Mouse (Mus musculus): ENCODE data around the gene Plcb2.

Gene Plcb2

DNA sequence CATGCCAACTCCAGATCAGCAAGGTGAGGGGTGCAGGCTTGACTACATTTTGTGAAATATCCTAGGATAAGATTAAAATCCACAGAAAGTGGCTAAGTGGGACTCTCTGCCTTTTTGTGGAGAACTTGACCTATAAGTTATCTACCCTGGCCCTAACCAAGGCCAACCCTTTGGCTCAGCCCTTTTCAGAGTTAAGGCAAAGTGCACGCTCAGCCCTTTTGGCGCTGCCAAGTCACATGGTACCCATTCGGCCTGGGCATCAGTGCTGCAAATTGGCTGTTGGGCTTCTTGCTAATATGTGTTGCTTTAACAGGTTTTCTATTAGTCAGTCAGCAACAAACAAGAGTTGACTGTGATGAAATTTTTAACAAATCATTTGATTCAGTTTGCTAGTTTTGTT, 40.4 kb downstream of the Plcb2 start:
- in situ Hi-C loops (cut with MseI, MboI): loop anchor here in 1 of 2 experiments (5.0 kb wide), 1 partner anchor 50 kb away; no protein-coding TSS in a partner anchor

DNA sequence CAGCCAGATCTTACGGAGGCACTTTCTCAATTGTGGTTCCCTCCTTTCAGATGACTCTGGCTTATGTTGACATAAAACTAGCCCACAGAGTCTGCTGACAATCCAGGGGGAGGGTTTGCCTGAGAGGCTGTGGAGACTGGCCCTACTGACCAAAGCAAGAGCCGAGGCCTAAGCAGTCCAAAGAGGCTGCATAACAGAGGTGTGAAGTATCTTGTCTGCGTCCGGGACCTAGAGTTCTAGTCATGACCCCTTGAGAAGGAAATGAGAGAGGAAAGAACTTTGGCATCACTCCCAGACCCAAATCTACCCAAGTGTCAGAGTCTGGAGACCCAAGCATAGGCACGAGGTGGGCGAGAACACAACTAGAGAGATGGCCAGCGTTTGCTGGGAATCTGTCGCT, 41.5 kb downstream of the Plcb2 start:
- in situ Hi-C loops (cut with MseI, MboI): loop anchor here in 1 of 2 experiments (5.0 kb wide), 1 partner anchor 49 kb away; no protein-coding TSS in a partner anchor

DNA sequence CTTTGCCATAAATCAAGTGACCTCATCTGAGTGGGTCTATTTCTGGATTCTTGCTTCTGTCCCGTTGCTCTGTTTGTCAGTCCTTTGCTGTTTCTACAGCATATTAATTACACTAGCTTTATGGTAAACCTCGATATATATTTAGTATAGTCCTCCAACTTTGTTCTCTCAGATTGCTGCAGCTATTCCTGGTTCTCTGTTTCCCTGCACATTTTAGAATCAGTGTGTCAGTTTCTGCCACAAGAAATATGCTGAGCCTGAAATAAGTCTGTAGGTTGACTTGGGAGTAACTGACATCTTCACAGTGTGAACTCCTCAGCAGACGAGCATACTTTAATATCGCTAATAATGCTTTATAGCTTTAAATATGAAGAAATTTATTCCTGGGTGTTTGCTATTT, 43.1 kb downstream of the Plcb2 start:
- in situ Hi-C loops (cut with MseI, MboI): loop anchor here in 1 of 2 experiments (5.0 kb wide), 1 partner anchor 48 kb away; no protein-coding TSS in a partner anchor

DNA sequence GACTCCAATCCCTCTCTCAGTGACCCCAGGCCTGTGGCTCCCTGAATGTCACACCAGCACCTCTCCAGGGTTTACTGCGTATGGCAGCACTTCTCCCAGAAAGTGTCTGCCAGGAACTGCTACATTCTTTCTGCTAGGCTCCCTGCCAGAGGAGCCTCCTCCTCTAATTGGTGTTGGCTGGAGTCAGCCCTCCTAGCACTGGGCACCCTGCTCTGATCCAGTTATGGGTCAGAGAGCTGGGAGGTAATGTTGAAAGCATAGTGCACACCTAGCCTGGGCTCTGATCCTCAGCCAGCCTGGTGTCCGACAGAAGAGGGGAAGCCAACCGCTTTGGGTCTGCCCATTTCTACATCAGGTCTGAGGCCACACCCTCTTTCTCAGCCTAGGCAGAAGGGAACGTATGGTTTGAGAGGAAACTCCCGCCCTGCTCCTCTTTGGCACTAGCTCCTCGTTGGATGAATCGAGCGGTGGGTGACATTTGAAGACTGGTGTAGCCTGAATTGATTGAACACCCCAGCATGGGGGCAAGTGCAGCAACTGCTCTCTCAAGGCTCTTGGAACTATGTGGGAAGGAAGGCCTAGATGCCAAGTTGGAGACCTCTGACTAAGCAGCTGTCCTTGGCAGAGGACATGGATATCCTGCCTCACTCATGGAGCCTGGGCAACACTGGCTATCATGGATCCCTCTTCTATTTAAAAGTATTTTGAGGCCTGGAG, 45.5 kb downstream of the Plcb2 start:
- in situ Hi-C loops (cut with MseI, MboI): no loop called here

DNA sequence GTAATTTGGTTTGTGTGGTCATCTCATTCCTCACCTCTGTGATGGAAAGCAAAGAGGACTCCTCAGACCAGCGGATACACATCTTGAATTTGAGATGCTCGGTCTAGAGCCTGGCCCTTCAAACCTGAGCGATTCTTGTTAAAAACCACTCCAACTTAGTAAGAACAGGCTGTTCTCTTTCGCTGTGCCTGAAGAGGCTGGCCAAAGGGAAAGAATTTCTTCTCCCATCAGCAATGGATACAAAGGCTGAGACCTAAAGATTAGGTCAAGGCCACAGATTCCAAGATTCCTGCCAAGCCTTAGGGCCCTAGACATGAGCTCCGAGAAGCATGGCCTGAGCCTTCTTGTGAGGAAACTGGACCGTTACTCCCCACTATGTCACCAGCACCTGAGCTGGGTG, 47.3 kb downstream of the Plcb2 start:
- in situ Hi-C loops (cut with MseI, MboI): no loop called here

DNA sequence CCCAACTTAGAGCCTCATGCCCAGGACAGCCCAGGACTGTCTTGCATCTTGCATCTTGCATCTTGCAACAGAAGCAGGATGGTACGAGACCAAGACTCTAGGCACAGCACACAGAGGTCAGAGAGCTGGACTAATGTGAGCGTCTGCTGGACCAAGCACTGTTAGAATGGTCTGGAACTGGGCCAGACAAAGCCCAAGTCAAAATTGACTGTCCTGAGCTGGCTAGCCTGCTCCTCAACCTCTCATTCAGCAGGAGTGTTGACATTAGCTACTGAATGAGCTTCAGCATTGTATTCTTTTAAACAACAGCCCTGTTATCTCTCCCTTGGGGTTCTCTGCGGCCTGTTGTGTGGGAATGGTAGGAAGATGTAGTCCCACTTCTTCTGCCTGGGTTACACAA, 48.7 kb downstream of the Plcb2 start:
- in situ Hi-C loops (cut with MseI, MboI): no loop called here

DNA sequence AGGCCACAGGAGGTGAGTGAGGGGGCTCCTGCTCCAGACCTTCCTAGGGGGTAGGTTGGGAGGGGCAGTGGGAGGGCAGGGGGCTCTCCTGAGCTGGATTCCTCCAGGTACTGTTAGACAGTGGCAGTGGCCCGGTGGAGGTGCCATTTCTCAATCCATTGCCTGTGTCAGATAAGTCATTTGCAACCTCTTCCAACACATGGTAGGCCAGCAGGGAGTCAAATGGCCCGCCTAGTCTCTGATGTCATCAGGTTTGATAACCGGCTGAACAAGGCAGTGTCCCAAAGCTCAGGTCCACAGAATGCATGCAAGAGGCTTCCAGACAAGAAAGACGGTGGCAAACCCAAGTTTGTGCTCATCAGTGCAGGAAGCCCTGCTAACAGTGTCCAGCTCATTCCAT, 50.4 kb downstream of the Plcb2 start:
- in situ Hi-C loops (cut with MseI, MboI): no loop called here

DNA sequence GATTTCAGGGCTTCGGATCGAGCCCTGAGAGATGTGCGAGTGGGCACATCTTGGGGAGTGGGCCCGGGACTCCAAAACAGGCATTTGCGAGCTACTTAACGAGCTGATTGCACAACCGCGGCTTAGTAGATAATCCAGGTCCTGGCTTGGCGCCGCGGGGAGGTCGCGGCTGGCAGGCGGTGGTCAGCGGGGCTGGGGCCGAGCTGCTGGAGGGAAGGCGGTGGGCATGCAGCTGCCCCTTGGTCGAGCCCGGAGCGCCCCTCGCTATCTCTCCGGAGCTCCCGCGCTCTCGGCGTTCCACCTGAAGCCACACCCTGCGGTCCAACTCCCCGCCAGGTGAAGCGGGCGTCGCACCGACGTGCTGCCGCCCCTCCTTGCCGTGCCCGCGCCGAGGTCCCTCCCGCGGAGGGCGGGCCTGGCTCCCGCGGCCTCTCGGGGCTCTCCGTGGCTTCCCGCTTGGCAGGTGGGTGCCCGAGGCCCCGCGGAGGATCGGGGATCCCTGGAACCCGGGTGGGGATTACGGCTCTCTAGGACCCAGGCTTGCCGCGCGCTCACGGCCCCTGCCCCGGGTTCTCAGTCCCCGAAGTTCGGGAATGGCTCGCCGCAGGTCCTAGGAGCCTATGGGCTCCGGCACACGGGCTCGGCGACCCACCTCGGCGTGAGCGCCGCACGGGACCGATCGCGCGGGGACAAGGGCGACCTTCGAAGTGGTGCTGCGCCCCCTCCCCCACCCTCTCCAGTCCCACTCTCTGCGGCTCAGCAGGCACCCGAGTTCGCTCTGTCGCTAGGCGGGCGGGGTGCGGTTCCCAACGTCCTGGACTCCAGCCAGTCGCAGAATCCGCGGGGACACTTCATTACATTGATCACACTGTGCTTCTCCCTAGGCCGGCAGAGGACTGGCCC, 51.1 kb downstream of the Plcb2 start:
- in situ Hi-C loops (cut with MseI, MboI): no loop called here

DNA sequence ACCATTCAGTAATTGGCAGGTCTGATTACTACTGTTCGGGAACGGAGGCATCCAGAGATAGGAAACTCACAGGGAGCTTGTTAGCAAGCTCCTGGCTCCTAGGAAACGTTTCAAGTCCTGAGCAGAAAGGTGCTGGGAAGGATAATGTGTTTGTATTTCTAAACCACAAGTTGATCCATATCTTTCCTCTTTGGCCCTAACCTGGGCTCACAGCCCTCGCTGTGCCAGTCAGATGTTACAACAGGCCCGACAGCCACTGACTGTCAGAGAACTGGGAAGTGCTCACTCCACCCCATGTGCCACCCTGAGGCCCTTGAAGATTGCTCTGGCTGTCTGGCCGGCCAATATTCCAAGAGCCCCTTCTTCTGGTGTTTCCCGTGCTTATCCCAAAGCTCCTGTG, 53.7 kb downstream of the Plcb2 start:
- in situ Hi-C loops (cut with MseI, MboI): no loop called here

DNA sequence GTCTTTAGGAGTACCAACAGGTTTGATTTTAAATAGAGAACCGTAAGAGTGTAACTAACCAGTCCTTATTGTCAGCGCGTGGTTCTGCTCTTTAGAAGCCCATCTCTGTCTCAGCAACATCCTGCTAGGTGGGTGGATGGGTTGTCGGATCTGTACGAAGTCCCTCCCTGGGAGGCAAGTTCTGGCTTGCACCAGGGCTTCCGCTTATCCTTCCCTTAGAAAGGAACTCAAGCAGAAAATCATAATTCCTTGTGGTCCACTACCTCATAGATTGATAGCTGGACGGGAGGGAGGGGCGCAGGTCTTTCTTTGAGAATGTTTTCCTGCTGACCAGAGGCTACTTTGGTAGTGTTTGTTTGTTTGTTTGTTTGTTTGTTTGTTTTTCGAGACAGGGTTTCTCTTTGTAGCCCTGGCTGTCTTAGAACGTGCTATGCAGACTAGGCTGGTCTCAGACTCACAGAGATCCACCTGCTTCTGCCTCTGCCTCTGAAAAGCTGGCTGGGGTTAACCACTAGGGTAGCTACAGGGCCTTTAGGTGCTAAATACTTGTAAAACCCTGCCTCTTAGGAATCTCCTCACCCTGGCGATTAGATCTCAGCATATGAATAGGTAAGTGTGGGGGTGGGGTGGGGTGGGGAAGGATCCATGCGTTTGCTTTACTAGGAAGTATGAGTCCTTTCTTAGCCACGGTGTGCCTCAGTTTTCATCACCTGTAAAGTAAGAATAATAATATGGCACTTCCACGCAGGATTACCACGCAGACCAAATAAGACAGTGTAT, 54.4 kb downstream of the Plcb2 start:
- in situ Hi-C loops (cut with MseI, MboI): no loop called here

DNA sequence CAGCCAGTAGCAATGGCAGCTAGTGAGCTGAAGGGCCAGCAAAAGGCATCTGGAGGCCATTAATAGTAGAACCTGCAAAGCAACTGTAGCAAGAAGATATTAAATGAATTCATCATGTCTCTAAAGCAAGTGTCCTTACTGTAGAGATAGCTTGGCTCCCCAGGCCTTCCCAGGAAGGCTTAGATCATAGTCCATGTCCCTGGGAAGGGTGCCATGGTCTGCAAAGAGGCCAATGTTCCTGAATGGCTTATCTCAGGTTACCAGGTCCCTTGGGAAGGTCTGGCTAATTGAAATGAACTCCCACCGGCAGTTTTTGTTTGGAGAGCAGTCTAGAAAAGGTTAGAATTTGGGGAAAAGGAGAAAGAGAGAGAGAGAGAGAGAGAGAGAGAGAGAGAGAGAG, 56.5 kb downstream of the Plcb2 start:
- in situ Hi-C loops (cut with MseI, MboI): no loop called here

DNA sequence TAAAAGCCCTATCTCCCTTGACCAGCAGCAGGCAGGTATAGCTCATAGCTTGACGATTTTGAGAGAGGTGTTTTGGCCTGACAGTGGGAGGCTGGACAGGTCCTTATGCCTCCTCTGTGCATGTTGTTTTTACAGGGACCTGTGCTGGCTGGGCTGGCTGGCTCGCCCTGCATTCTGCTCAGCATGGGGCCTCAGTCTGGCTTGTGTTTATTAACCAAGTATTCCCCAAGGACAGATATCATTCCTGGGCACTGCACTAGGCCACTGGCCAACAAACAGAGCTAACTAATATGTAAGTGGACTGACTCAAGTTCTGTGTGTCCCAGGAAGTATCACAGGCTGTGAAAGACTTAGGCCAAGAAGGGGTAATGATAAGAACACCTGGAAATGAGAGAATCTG, 58.5 kb downstream of the Plcb2 start:
- in situ Hi-C loops (cut with MseI, MboI): no loop called here

DNA sequence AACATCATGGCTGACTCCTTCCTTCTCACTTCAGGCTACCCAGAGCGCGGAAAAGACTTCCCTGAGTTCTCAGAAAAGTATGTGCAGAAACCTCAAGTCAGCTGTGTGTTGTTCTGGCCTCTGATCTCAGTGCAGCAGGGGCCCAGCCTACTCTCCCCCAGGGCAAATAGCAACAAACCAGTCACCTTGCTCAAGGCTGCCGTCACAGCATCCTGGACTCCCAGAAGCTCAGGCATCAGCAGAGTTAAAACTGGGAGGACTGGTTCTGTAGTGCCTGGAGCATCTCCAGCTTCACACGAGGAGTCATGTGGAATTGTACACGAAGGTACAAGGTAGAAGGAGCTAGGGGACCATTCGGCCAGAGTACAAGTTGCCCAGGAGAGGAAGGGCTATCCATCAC, 59.0 kb downstream of the Plcb2 start:
- in situ Hi-C loops (cut with MseI, MboI): no loop called here

DNA sequence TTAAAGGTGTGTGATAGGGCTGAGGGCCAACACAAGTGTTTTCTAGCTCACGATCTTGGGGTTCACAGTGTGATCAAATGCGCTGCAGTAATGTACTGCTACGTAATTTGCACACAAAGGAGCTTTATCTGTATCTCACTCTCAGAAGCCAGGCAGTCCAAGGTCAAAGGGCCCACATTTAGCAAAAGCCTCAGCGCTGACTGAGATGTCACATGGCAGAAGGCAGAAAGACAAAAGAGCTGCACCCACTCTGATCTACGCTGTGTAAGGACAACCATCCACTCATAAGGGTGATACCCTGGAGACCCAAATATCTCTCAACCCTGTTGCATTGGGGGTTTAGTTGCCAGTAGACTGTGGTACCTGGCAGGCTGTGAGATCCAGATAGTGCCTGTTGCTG, 61.1 kb downstream of the Plcb2 start:
- in situ Hi-C loops (cut with MseI, MboI): no loop called here

DNA sequence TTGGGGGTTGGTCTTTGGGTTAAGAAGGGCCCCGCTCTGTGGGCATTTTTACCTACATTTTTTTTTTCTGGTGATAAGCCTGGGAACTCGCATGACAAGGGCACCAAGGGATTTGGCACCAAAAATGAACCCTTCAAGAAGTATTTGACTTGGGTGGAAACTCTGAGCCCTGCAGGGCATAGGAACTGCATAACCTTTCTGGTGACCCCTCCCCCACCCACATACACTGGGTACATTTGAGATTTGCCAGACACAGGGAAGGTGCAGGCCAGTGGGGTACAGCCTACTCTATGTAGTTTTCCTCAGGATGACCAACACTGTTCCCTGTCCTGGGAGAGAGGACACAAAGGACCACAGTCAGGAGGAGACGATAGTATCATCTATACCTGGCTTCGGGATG, 62.6 kb downstream of the Plcb2 start:
- in situ Hi-C loops (cut with MseI, MboI): no loop called here

DNA sequence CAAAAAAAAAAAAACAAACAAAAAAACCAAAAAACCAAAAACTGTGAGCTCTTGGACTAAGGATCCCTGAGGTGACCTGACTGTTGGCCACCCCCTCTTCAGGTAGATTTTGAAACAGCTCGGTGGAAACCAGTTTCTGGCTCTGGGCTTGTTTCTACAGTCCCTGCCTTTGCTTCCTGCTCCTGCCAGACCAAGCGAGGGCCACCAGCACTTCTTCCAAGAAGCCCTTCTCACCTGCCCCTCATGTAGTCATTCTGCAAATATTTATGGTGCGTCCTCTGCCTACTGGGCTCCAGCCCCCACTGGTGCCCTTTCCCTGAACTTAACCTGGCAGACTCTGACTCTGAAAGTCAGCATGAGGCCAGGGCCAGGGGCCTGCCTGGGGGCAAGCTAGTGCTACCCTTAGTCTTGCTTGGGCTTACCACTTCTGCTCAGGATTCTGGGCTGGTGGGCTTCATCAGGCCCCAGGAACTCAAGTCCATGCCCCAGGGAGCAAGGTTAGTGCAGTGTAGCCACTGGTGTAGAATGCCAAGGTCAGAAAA, 63.2 kb downstream of the Plcb2 start:
- in situ Hi-C loops (cut with MseI, MboI): no loop called here

DNA sequence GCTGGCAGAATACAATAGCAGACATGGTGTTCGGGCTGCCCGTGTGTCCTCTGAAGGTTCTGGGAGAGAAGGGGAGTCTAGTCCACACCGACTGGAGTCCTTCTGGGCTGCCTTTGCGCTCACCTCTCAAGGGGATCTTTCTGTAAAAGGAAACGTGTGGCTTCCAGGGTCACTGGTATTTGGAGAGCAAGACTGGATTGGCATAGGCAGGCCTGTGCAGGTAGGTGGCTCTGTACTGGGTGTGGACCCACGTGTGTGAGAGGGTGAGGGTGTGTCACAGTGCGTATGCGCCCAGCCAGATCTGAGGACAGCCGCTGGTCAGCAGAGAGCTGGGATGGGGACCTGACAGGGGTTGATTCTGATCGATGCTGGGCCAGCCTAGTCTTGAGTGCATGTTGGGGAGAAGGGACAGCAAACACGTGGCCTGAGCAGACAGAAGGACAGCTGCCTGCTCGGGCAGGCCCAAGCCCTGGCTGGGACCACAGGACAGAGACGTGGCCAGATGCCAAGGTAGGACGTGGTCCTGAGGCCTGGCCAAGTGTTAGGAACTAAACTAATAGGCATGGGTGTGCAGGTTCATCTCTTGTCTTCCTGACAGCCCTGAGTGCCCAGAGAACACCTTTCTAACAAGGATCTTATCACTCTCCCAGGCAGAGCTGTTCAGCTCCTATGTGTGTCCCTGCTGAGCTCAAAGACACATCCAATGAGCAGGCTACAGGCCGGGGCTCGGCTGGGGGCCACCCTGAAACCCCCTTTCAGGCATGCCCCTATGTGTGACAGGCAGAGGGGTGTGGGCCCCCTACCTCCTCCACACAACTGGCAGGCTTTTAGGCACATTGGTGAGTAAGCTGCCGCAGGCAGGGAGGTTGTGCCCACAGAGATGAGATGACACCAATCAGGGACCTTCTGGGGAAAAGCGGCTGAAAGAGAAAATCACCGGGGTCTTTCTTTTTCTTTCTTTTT, 64.2 kb downstream of the Plcb2 start:
- in situ Hi-C loops (cut with MseI, MboI): no loop called here

DNA sequence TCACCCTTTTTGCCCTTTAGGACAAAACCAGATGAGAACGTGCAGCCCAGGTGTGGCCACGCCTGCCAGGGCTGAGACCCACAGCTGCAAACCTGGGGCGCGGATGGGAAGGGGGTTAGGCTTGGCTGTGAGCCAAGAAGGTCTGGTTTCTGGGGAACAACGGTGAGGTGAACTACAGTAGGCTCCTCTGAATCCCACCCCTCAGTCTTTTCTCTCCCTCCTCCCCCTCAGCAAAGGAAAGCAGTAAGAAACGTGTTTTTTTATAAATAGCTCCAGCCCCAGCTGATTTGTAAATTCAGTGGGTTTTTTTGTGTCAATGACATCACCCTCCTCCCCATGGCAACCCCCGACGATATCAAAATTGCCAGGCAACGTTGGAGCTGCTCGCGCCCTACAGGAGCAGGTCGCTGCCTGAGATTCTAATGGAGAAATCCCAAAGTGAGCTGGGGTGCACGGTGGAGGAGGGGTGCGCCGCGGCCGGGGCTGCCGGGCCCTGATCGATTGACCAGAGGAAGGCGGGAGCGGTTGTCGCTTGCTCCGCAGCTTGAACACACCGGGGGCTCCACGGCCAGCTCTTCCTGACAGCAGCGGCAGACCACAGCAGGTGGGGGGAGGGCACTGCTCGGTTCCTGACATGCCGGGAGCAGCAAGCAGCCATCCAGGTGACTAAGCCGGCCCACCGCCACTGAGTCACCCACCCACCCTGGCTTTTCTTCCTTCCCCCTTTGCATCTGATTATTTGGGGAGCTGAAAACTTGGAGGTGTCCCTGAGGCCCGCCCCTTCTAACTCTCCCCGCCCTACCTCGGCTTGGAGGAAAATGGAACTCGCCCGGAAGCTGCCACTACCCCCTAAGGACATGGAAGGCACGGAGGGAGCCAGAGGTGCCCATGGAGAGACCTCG, 65.1 kb downstream of the Plcb2 start, which contains the start of gene Pak6:
Gene Pak6, plus strand, starts transcription at position 402 of the 902 bp plus-strand sequence.
- in situ Hi-C loops (cut with MseI, MboI): no loop called here

DNA sequence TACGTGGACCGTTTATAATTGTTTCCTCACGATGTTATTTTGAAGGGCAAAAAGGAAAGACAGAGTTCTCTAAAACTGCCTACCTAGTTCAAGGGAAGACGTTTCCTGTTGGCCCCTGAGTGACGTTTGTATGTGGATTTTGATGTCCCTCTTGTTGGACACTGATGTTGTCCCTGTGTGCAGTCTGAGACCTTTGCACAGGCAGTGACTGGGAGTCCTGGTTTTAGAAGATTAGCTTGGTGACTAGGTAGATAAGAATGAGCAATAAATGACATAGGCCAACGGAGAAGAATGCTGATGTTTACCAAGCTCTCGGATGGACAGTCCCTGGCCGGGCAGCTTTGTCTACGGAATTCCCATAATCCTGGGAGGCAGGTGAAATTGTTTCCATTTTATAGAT, 66.3 kb downstream of the Plcb2 start:
- in situ Hi-C loops (cut with MseI, MboI): no loop called here

Data from mouse trophoblast stem cell (cell line).